Mouse (Mus musculus) thymus, adult 2 months (tissue): Measurements from ENCODE around the gene Tmx1.

Experiments used
- CTCF ChIP-seq: fragments of 200-500 bp; IDR thresholded peaks from 2 replicates; pipeline ENCODE4 v1.5.1; 2012; ENCODE audit warnings: mild to moderate bottlenecking, control low read depth, low read length, moderate library complexity, borderline replicate concordance; ENCODE audit not compliant: control insufficient read depth, poor library complexity, insufficient read depth; ENCODE audit errors: extremely low read depth
- POLR2A ChIP-seq: fragments of 200-500 bp; IDR thresholded peaks from 2 replicates; pipeline ENCODE4 v1.6.1; 2012; ENCODE audit warnings: mild to moderate bottlenecking, low read length, control low read depth, moderate library complexity; ENCODE audit not compliant: control insufficient read depth, poor library complexity, insufficient read depth; ENCODE audit errors: extremely low read depth

DNA sequence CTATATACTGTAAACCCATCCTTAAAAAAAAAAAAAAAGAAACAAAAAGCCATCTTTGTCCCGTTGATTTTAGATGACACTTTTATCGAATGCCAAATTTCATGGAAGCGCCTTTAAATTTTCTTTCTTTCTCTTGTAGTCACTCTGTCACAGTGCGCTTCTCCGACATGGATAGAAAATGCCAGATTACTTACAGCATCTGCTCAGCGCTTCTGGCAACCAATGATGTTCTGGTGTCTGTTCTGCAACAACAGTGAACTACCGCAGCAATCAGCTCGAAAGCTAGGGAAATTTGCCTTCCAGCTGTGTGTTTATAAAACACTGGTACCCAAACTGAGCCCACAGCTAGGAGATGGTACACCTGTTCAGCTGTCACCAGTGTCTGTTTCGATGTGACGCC lies 39.5 kb downstream of the Tmx1 start:
- TF ChIP-seq CTCF (no peak), POLR2A (no peak)
